Mouse (Mus musculus) CD4-positive, CD25-positive, alpha-beta regulatory T cell, adult 2 months (primary cell): Measurements from ENCODE around the gene Lyl1.

Experiments
- DNase-seq: peaks from one replicate; pipeline ENCODE4 v3.0.0-alpha.2; 2012; ENCODE audit warnings: low read depth, low spot score

The Lyl1 gene

GRCm38 (mm10) chr8:84722850-84723570 is 21.8 kb downstream of the Lyl1 start, which contains the start of gene G430095P16Rik:
Gene G430095P16Rik (plus strand): TSS chr8:84723007.
- DNase-seq, result peak; percentile 89

- peak; percentile 68 for DNase-seq
These were observed 22.3 kb downstream of the Lyl1 start for GRCm38 (mm10) chr8:84723571-84723900.

GRCm38 (mm10) chr8:84724683-84725082 is 23.4 kb downstream of the Lyl1 start:
- DNase-seq, result no peak

GRCm38 (mm10) chr8:84725246-84725940 is 24.1 kb downstream of the Lyl1 start:
- no peak for DNase-seq

GRCm38 (mm10) chr8:84725941-84726259 is 24.6 kb downstream of the Lyl1 start:
- peak; percentile 66 for DNase-seq

- DNase-seq, result no peak
These were observed 27.2 kb downstream of the Lyl1 start for GRCm38 (mm10) chr8:84728474-84728873.

GRCm38 (mm10) chr8:84729921-84730362 is 28.7 kb downstream of the Lyl1 start:
- no peak for DNase-seq

GRCm38 (mm10) chr8:84730541-84731370 is 29.5 kb downstream of the Lyl1 start:
- no peak for DNase-seq

GRCm38 (mm10) chr8:84731371-84732177 is 30.3 kb downstream of the Lyl1 start:
- DNase-seq, result no peak

- no peak for DNase-seq
These were observed 31.3 kb downstream of the Lyl1 start for GRCm38 (mm10) chr8:84732545-84732944.

GRCm38 (mm10) chr8:84732996-84733395 is 31.7 kb downstream of the Lyl1 start:
- DNase-seq, result no peak

GRCm38 (mm10) chr8:84733959-84734358 is 32.7 kb downstream of the Lyl1 start:
- no peak for DNase-seq

GRCm38 (mm10) chr8:84734680-84735079 is 33.4 kb downstream of the Lyl1 start:
- DNase-seq, result no peak

GRCm38 (mm10) chr8:84735597-84735996 is 34.3 kb downstream of the Lyl1 start:
- no peak for DNase-seq

GRCm38 (mm10) chr8:84736521-84736920 is 35.3 kb downstream of the Lyl1 start:
- no peak for DNase-seq

GRCm38 (mm10) chr8:84737608-84738007 is 36.4 kb downstream of the Lyl1 start:
- peak; percentile 91 for DNase-seq

GRCm38 (mm10) chr8:84738266-84738665 is 37.0 kb downstream of the Lyl1 start:
- DNase-seq, result no peak

- no peak for DNase-seq
These were observed 37.6 kb downstream of the Lyl1 start for GRCm38 (mm10) chr8:84738715-84739400.

- no peak for DNase-seq
These were observed 38.1 kb downstream of the Lyl1 start for GRCm38 (mm10) chr8:84739401-84739742.

GRCm38 (mm10) chr8:84740895-84741843 is 39.9 kb downstream of the Lyl1 start:
- DNase-seq, result no peak
